Mouse (Mus musculus) olfactory bulb, adult 2 months (tissue): ENCODE measurements around the gene Ankfn1. TPM values are rescaled to one million over a fixed set of nuclear protein-coding genes. Genes with fewer than 3 reads are reported as not detected.

Experiments used
- H3K27ac ChIP-seq: fragments of 200-500 bp; 2 replicates; pipeline ENCODE4 v1.5.1; 2012; ENCODE audit warnings: low read depth, low read length; ENCODE audit not compliant: insufficient read depth
- H3K4me1 ChIP-seq: fragments of 200-500 bp; 2 replicates; pipeline ENCODE4 v1.6.1; 2012; ENCODE audit warnings: low read length; ENCODE audit not compliant: control insufficient read depth, insufficient read depth
- H3K4me3 ChIP-seq: fragments of 200-500 bp; 2 replicates; pipeline ENCODE4 v1.5.1; 2012; ENCODE audit warnings: mild to moderate bottlenecking, low read depth, low read length, moderate library complexity; ENCODE audit not compliant: insufficient read depth
- CTCF ChIP-seq: fragments of 200-500 bp; IDR thresholded peaks from 2 replicates; pipeline ENCODE4 v1.5.1; 2012; ENCODE audit warnings: low read depth, mild to moderate bottlenecking, low read length, moderate library complexity; ENCODE audit not compliant: insufficient read depth
- POLR2A ChIP-seq: fragments of 200-500 bp; IDR thresholded peaks from 2 replicates; pipeline ENCODE4 v1.6.1; 2012; ENCODE audit warnings: mild to moderate bottlenecking, low read depth, low read length, moderate library complexity; ENCODE audit not compliant: insufficient read depth
- WGBS: fragments of 180-500 bp; shearing (Covaris S2); methylation state at CpG from one replicate; pipeline ENCODE4 v1.1.7; 2018; 5-methylcytosine and 5-hydroxymethylcytosine counted together
- polyA plus RNA-seq: library from polyadenylated mRNA; stranded (reverse); fragments of >200 nt; gene quantifications from 2 replicates; pipeline ENCODE4 v1.2.4, GENCODE M21; 2012; ENCODE audit warnings: low replicate concordance; ENCODE audit not compliant: missing spikeins, insufficient read depth, insufficient read length

Gene Ankfn1
- polyA plus RNA-seq, 1 experiment, result not detected

DNA sequence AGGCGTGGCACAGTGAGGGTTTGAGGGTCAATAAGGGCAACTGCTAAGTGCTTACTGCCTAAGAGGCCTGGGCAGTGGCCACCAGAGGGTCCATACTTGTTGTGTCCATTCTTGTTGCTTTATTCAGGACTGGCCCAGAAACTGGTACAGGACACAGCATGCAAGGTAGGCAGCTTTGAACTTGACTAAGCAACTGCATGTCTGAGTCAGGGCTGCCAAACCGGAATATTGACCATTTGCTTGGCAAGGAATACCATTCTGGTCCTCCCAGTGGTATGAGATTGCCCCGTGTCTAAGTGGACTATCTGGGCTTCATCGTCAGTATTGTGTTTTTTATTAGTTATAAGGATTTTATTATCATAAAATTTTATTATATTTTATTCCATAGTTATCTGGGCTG is 312.1 kb downstream of the Ankfn1 start:
- 94% methylated on average over 4 of the region's 4 CpGs for WGBS
- H3K4me3 ChIP-seq, result no peak overlapping the region
- H3K4me1 ChIP-seq, result no peaks in the 10 kb centered on the region
- no peak overlapping the region for H3K27ac ChIP-seq
- no peak for TF ChIP-seq CTCF
- no peak for TF ChIP-seq POLR2A

DNA sequence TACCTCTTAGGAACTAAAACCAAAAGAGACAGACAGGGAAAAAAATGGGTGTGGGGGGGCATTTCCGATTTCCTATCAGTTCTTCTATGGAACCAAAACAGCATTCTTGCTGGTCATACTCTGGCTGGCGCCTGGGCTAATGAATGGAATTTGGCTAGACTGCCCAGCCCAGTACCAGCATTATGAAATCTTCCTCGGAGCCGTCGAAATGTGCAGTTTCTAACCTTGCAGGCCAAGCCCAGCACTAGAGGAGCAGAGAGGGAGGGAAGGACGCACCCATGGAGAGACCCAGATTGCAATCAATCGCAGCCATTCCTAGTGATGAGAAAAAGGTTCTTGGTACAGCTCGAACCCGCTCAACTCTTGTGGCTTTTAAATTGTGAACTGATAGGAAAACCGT is 315.2 kb downstream of the Ankfn1 start:
- WGBS, result 88% methylated on average over 10 of the region's 10 CpGs
- Histone ChIP-seq H3K4me3 (no peak overlapping the region), H3K4me1 (no peaks in the 10 kb centered on the region), H3K27ac (no peak overlapping the region)
- no peak for TF ChIP-seq POLR2A
- TF ChIP-seq CTCF, result no peak

DNA sequence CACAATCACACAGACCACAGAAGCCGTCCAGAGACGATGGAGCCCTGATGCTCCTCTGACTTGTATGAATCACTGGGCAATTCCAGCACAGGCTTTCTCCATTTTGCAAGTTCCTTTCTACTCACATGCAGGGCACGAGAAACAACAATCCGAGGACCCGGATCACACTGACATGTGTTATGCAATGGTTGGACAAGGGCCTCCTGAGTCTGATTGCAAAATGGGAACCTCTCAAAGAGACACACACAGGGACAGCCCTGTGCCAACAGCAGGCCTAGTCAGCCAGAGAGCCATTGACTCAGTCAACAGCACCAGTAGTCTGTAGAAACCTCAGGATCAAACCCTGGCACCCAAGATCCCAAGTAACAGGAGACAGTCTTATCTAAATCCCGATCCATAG is 318.0 kb downstream of the Ankfn1 start:
- no peak for TF ChIP-seq POLR2A
- TF ChIP-seq CTCF, result no peak

DNA sequence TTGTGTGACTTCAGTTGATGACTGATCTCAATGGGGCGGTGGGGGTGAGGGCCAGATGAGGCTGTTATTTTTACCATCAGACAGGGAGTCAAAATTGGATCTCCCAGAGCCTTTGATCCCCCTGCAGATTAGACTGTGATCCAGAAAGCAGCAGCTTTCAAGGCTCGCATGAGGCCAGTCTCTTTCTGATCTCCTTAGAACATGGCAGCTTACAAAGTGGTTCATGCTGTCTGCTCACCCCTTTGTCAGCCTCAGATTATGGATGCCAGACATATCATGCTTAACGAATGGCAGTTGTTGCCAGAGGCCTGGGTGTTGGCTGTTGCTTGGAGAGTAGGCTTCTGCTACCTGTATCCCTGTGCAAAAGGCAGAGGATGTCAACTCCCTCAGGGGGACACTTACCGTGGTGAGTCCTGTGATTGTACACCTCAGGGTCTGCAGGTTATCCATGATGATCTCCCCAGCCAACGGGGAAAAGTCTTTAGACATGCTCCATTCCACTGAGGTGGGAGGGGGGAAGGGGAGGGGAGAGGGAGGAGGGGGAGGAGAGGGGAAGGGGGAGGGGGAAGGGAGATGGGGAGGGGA is 321.7 kb downstream of the Ankfn1 start:
- 63% methylated on average over 5 of the region's 5 CpGs for WGBS
- H3K27ac ChIP-seq, result no peak overlapping the region
- H3K4me1 ChIP-seq, result peaks cover 3% of the 10 kb centered on the region
- TF ChIP-seq POLR2A, result no peak
- TF ChIP-seq CTCF, result no peak
- H3K4me3 ChIP-seq, result no peak overlapping the region

More for the DNA sequence above, 318.0 kb downstream of the Ankfn1 start:
- WGBS, result 76% methylated on average over 6 of the region's 6 CpGs
- Histone ChIP-seq H3K4me3 (no peak overlapping the region), H3K27ac (no peak overlapping the region), H3K4me1 (no peaks in the 10 kb centered on the region)

DNA sequence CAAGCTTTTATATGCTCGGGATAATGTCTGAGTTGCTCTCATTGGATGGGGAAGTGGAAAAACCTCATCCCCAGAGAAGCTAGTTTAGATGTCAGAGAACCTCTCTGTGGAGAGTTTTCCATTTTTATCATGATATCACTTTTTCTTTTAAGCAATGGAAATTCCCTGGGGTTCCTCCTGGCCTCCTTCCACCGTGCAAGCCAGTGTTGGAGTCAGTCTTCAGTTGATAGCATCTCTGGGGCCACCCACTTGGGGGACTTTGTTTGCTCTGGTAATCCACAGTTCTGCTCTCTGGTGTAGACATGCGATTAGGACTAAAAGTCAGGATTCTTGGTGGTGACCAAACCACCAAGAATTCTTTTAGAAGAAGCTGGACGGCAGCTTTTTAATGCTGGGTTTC is 322.8 kb downstream of the Ankfn1 start:
- Histone ChIP-seq H3K27ac (no peak overlapping the region), H3K4me1 (peaks cover 3% of the 10 kb centered on the region), H3K4me3 (no peak overlapping the region)
- no peak for TF ChIP-seq POLR2A
- TF ChIP-seq CTCF, result no peak
- WGBS, result 70% methylated on average over 4 of the region's 4 CpGs

DNA sequence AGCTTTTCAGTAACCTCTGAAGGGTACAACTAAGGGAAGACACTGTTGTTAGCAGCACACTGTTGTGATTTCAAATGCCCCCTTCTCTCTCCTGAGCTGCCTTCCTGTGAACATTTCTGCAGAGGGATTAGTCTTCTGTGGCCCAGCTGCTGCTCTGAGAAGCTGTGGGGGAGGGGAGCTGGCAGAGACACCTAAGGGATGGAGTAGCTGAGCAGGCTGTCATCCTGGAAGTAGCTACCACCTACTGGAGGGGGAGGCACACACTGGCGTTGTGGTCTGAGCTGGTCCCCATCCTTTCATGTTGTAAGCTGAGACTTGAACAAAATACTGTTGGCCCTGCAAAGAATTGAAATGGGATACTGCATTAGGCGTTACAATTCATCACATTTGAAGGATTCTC is 324.6 kb downstream of the Ankfn1 start:
- WGBS, result 44% methylated on average over 2 of the region's 2 CpGs
- H3K4me1 ChIP-seq, result peaks cover 3% of the 10 kb centered on the region
- no peak for TF ChIP-seq CTCF
- no peak for TF ChIP-seq POLR2A
- H3K27ac ChIP-seq, result no peak overlapping the region
- H3K4me3 ChIP-seq, result no peak overlapping the region

DNA sequence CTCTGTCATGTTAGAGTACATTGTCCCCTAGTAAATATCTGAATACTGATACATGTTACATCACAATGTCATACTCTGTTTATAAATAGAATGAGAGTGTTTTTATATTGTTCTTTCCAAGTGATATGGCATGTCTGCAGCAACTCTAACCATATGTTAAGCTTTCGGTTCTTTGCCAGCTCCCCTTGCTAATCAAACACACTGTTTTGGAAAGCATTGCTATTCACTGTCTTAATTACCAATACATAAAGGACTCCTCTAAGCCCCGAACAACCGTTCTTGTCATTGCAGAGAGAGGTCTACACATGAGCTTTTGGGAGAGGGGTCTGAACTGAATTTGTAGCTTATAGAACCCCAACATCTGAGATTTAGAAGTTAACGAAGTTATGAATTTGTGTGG is 327.0 kb downstream of the Ankfn1 start:
- no peak overlapping the region for H3K27ac ChIP-seq
- WGBS, result 75% methylated on average over 4 of the region's 4 CpGs
- peaks cover 3% of the 10 kb centered on the region for H3K4me1 ChIP-seq
- H3K4me3 ChIP-seq, result no peak overlapping the region
- no peak for TF ChIP-seq POLR2A

DNA sequence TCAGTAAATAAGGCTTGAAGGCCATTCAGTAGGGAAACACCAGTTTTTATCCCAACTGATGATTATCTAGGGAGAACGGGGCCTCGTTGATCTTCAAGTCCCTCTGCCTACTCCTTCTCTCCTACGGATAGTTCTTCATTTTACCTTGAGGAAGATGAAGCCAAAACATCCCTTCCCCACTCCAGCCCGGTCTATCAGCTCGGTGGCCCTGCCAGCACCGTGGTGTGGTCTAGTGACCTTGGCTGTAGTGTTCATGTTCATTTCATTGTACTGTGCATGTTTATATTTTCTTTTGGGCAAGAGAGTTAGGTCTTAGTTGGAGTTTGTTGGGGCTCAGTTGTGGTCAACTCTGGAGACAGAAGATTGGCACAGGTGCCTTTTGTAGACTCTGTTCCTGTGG is 328.5 kb downstream of the Ankfn1 start:
- TF ChIP-seq POLR2A (no peak), CTCF (no peak)
- 70% methylated on average over 6 of the region's 6 CpGs for WGBS
- Histone ChIP-seq H3K4me3 (no peak overlapping the region), H3K4me1 (peaks cover 3% of the 10 kb centered on the region), H3K27ac (no peak overlapping the region)

DNA sequence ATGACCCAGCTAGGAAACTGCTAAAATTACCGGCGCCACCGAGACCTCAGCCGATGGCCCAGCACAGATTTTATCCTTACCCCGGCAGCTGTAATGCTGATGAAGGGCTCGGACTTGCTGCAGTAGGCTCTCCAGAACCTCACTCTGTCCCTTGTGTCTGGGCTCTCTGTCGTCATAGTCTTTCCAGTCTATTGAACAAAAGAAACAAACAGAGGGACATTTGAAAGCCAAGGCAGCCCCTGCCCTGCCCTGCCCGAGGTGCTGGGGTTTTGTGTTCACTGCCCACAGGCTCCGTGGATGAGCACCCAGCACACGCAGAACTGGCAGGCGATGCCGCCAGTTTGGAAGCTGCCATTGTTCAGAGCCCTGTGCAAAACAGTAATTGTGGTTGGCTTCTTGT is 330.0 kb downstream of the Ankfn1 start:
- Histone ChIP-seq H3K4me3 (no peak overlapping the region), H3K27ac (no peak overlapping the region), H3K4me1 (no peaks in the 10 kb centered on the region)
- TF ChIP-seq POLR2A, result no peak
- TF ChIP-seq CTCF, result no peak
- 72% methylated on average over 12 of the region's 12 CpGs for WGBS

DNA sequence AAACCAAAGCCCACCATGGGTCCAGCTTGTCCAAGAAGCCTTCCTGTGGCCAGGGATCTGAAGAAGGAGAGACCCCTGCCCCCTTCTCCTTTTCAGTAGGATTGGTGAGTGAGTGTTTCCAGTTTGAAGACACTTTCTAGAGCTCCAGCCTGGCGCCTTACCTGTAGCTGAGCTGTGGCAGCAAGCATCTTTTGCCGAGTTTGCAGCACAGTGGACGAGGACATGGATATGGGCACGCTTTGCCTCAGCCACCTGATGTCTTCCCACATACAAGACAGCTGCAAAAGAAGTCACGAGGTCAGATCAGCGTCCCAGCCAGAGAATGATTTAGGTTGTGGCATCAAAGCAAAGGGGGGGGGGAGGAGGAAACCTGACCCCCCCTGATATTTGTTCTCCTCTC is 336.9 kb downstream of the Ankfn1 start:
- TF ChIP-seq POLR2A (no peak), CTCF (no peak)
- 94% methylated on average over 6 of the region's 6 CpGs for WGBS
- Histone ChIP-seq H3K4me1 (no peaks in the 10 kb centered on the region), H3K4me3 (no peak overlapping the region), H3K27ac (no peak overlapping the region)
